Mouse (Mus musculus) testis, adult 2 months (tissue): Measurements from ENCODE around the gene Ypel1.

ENCODE experiments used
- CTCF ChIP-seq: fragments of 200-500 bp; IDR thresholded peaks from 2 replicates; pipeline ENCODE4 v1.5.1; 2012; ENCODE audit warnings: low read depth, mild to moderate bottlenecking, inconsistent platforms, low read length, moderate library complexity; ENCODE audit not compliant: control insufficient read depth, insufficient read depth, insufficient replicate concordance
- POLR2A ChIP-seq: fragments of 200-500 bp; IDR thresholded peaks from 2 replicates; pipeline ENCODE4 v1.6.1; 2012; ENCODE audit warnings: low read depth, mild to moderate bottlenecking, inconsistent platforms, low read length, moderate library complexity; ENCODE audit not compliant: control insufficient read depth

DNA sequence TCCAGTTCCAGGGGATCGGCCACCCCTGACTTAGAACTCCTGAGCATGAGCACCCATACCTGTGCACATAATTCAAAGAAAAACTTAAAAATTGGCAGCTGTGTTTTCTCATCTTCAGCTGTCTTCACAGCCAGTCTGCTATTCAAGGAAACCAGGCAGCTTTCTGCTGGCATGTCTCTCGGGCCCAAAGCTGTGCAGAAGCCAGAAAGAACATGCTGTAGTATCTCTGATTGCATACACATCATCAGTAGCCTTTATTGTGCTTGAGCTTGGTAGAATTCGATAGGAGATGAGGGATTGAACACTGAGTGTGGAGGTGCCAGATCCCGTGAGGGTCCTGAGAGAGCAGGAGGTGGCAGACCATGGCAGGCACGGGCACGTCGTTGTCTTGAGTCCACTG, 3.5 kb downstream of the Ypel1 start:
- TF ChIP-seq POLR2A = no peak
- TF ChIP-seq CTCF = no peak
